ENCODE assay signal across 14 mouse cellular contexts in genomic region chr11:62537089-62537488, GRCm38 (mm10). TPM values are rescaled to one million over a fixed set of nuclear protein-coding genes. Genes with fewer than 3 reads are reported as not detected.
DNase-seq lines count a peak whose midpoint lies in the region; ATAC-seq and TF ChIP-seq lines count a peak whose summit lies in the region.
"Had no signal": no experiment of that assay in that cellular context is flagged by ENCODE, and none has a peak within 500 bp of the region (broad histone marks: within the 10 kb centered on the region; RNA-seq: fewer than 3 reads in every experiment).

No protein-coding gene starts in this region.

- TF ChIP-seq CTCF in testis, adult 2 months (IDR thresholded peaks at IDR 0.05; ENCODE audit: control insufficient read depth, insufficient read depth, insufficient replicate concordance, low read depth, low read length): no peak

- H3K9me3 ChIP-seq in forebrain, embryonic 10.5 days: no peaks in the 10 kb centered on the region
- H3K9me3 ChIP-seq in forebrain, embryonic 11.5 days (ENCODE audit: control insufficient read depth, low read length): no peaks in the 10 kb centered on the region
- no peaks in the 10 kb centered on the region for H3K9me3 ChIP-seq in midbrain, embryonic 11.5 days (ENCODE audit: control insufficient read depth, low read length)
- H3K9me3 ChIP-seq: heart, embryonic 12.5 days had no signal

- H3K4me3 ChIP-seq in forebrain, embryonic 10.5 days: peak overlapping the region; percentile 76; the same call in 1 of the 2 replicates
- no peak overlapping the region for H3K4me3 ChIP-seq in forebrain, embryonic 11.5 days (ENCODE audit: low read depth, low read length)
- H3K4me3 ChIP-seq in testis, adult 2 months (ENCODE audit: control insufficient read depth, low read depth, low read length): no peak overlapping the region; the same call in 1 of the 2 replicates
- H3K4me3 ChIP-seq in midbrain, embryonic 11.5 days (ENCODE audit: low read depth, low read length): no peak overlapping the region
- H3K4me3 ChIP-seq: gastrocnemius, adult 2 months; heart, embryonic 12.5 days had no signal

- no peak overlapping the region for H3K9ac ChIP-seq in forebrain, embryonic 11.5 days (ENCODE audit: low read length)
- peak overlapping the region; percentile 22; the same call in 1 of the 2 replicates for H3K9ac ChIP-seq in midbrain, embryonic 11.5 days (ENCODE audit: low read length)
- H3K9ac ChIP-seq: heart, embryonic 12.5 days had no signal

- TF ChIP-seq POLR2A in testis, adult 2 months (IDR thresholded peaks at IDR 0.05; ENCODE audit: control insufficient read depth, low read depth, low read length): no peak

- H3K4me1 ChIP-seq in forebrain, embryonic 10.5 days: peaks cover 32% of the 10 kb centered on the region
- H3K4me1 ChIP-seq in forebrain, embryonic 11.5 days (replicated peaks; ENCODE audit: control insufficient read depth, insufficient read depth, low read length): no peaks in the 10 kb centered on the region
- H3K4me1 ChIP-seq in testis, adult 2 months (ENCODE audit: control insufficient read depth, insufficient read depth, low read length): peaks cover 5% of the 10 kb centered on the region
- peaks cover 10% of the 10 kb centered on the region for H3K4me1 ChIP-seq in midbrain, embryonic 11.5 days (ENCODE audit: control insufficient read depth, insufficient read depth, low read length)

- no peak for ATAC-seq in forebrain, embryonic 11.5 days (replicated peaks; ENCODE audit: low FRiP score)
- ATAC-seq in midbrain, embryonic 11.5 days (ENCODE audit: low FRiP score): no peak

- no peak overlapping the region for H3K27ac ChIP-seq in forebrain, embryonic 10.5 days
- no peak overlapping the region for H3K27ac ChIP-seq in forebrain, embryonic 11.5 days (ENCODE audit: low read depth, low read length)
- peak overlapping the region; percentile 69 for H3K27ac ChIP-seq in testis, adult 2 months (ENCODE audit: control insufficient read depth, insufficient read depth, low read depth, low read length)
- no peak overlapping the region for H3K27ac ChIP-seq in midbrain, embryonic 11.5 days (ENCODE audit: low read depth, low read length)
- H3K27ac ChIP-seq: gastrocnemius, adult 2 months had no signal

- H3K27me3 ChIP-seq in forebrain, embryonic 10.5 days (ENCODE audit: poor library complexity, severe bottlenecking): peaks cover 35% of the 10 kb centered on the region
- no peaks in the 10 kb centered on the region; the same call in 1 of the 2 replicates for H3K27me3 ChIP-seq in forebrain, embryonic 11.5 days (ENCODE audit: control insufficient read depth, insufficient read depth, low read length)
- H3K27me3 ChIP-seq in testis, adult 2 months (ENCODE audit: control insufficient read depth, insufficient read depth, low read length): no peaks in the 10 kb centered on the region
- 0 out of 2 replicates have a peak, but pooled peaks cover 2% of the 10 kb centered on the region for H3K27me3 ChIP-seq in midbrain, embryonic 11.5 days (ENCODE audit: control insufficient read depth, insufficient read depth, low read length)

- DNase-seq in forebrain, embryonic 10.5 days (ENCODE audit: extremely low spot score, low spot score): no peak
- no peak for DNase-seq in forebrain, embryonic 11.5 days (ENCODE audit: low spot score)
- DNase-seq in testis, postnatal 14 days (ENCODE audit: low spot score): no peak
- DNase-seq in midbrain, embryonic 11.5 days (ENCODE audit: low spot score, missing footprints): no peak
- DNase-seq in ovary, postnatal 36 days (ENCODE audit: low spot score): no peak
- no peak for DNase-seq in adrenal gland, postnatal 14 days
- no peak for DNase-seq in adrenal gland, adult 18-20 months (ENCODE audit: low spot score in 2 of 2)
- DNase-seq: cerebellum, adult 18-20 months; gastrocnemius, adult 2 months; kidney, adult 8-10 months; lung, postnatal 36 days; thymus, postnatal 25 days had no signal

- 87% methylated on average over 8 of the region's 8 CpGs for WGBS in forebrain, embryonic 10.5 days
- WGBS in forebrain, embryonic 11.5 days: 84% methylated on average over 8 of the region's 8 CpGs
- WGBS in midbrain, embryonic 11.5 days: 86% methylated on average over 8 of the region's 8 CpGs

- H3K36me3 ChIP-seq in forebrain, embryonic 10.5 days (replicated peaks): peaks cover 34% of the 10 kb centered on the region
- no peaks in the 10 kb centered on the region for H3K36me3 ChIP-seq in forebrain, embryonic 11.5 days (ENCODE audit: control insufficient read depth, insufficient read depth, low read length)
- H3K36me3 ChIP-seq in testis, adult 2 months (ENCODE audit: control insufficient read depth, insufficient read depth, low read length): no peaks in the 10 kb centered on the region; the same call in 1 of the 2 replicates
- no peaks in the 10 kb centered on the region for H3K36me3 ChIP-seq in midbrain, embryonic 11.5 days (ENCODE audit: control insufficient read depth, insufficient read depth, low read length)

- H3K4me2 ChIP-seq in forebrain, embryonic 11.5 days (ENCODE audit: low read depth, low read length, severe bottlenecking): no peak overlapping the region; the same call in 1 of the 2 replicates
- peak overlapping the region; percentile 92; the same call in 1 of the 2 replicates for H3K4me2 ChIP-seq in midbrain, embryonic 11.5 days

RNA-seq across cellular contexts. Expression of gene Cenpv, which starts 2.0 kb away (rescaled TPM):
- 35.6 and 38.6 TPM in 2 replicates for polyA plus RNA-seq in forebrain, embryonic 10.5 days (2016; fragmentation: Nextera tagmentation; extraction: Ambion mirVana)
- 61.5 and 79.6 TPM in 2 replicates for polyA plus RNA-seq in forebrain, embryonic 11.5 days (2014; fragmentation: Nextera tagmentation; extraction: Ambion mirVana)
- polyA plus RNA-seq in testis, adult 2 months (2012; rRNA removed): 874 and 878 TPM in 2 replicates
- 54.8 and 68.5 TPM in 2 replicates for polyA plus RNA-seq in midbrain, embryonic 11.5 days (2014; fragmentation: Nextera tagmentation; extraction: Ambion mirVana)
- 40.5 and 50.7 TPM in 2 replicates for total RNA-seq in adrenal gland, postnatal 14 days (2021)
- 10 to 100 TPM; 32.0 to 33.1 TPM for total RNA-seq in adrenal gland, adult 18-20 months (2021)

RNA-seq across cellular contexts. Expression of gene Ubb, which starts 13.9 kb away (rescaled TPM):
- 3,270 and 3,283 TPM in 2 replicates for polyA plus RNA-seq in forebrain, embryonic 10.5 days (2016; fragmentation: Nextera tagmentation; extraction: Ambion mirVana)
- 3,283 and 3,484 TPM in 2 replicates for polyA plus RNA-seq in forebrain, embryonic 11.5 days (2014; fragmentation: Nextera tagmentation; extraction: Ambion mirVana)
- 5,144 and 5,757 TPM in 2 replicates for polyA plus RNA-seq in testis, adult 2 months (2012; rRNA removed)
- 3,727 and 3,899 TPM in 2 replicates for polyA plus RNA-seq in midbrain, embryonic 11.5 days (2014; fragmentation: Nextera tagmentation; extraction: Ambion mirVana)
- 1,185 and 1,189 TPM in 2 replicates for total RNA-seq in adrenal gland, postnatal 14 days (2021)
- total RNA-seq in adrenal gland, adult 18-20 months (2021): 1,000 to 10,000 TPM; 1,040 to 1,434 TPM

RNA-seq across cellular contexts. Expression of gene Trpv2, which starts 37.2 kb away (rescaled TPM):
- 2.1 and 2.5 TPM in 2 replicates for polyA plus RNA-seq in forebrain, embryonic 10.5 days (2016; fragmentation: Nextera tagmentation; extraction: Ambion mirVana)
- polyA plus RNA-seq in forebrain, embryonic 11.5 days (2014; fragmentation: Nextera tagmentation; extraction: Ambion mirVana): 3.0 and 3.1 TPM in 2 replicates
- 0.67 and 0.97 TPM in 2 replicates for polyA plus RNA-seq in testis, adult 2 months (2012; rRNA removed)
- 4.9 and 5.4 TPM in 2 replicates for polyA plus RNA-seq in midbrain, embryonic 11.5 days (2014; fragmentation: Nextera tagmentation; extraction: Ambion mirVana)
- 3.8 and 5.1 TPM in 2 replicates for total RNA-seq in adrenal gland, postnatal 14 days (2021)
- total RNA-seq in adrenal gland, adult 18-20 months (2021): 1 to 10 TPM; 3.4 to 7.2 TPM

Comparison
In these comparisons a context has a peak if more than half of its experiments do, and no peak if none do; other contexts are left out.
1. RNA of gene Cenpv, which starts 2.0 kb away (polyA plus RNA-seq): 874 to 878 TPM in testis, adult 2 months; 54.8 to 68.5 TPM in midbrain, embryonic 11.5 days, 61.5 to 79.6 TPM in forebrain, embryonic 11.5 days and 35.6 to 38.6 TPM in forebrain, embryonic 10.5 days; every median in the first group is over 10 times any median in the second.